Mouse (Mus musculus) left cerebral cortex, postnatal 36 days (tissue): ENCODE data around the gene Lrrc57. TPM values are rescaled to one million over a fixed set of nuclear protein-coding genes. Genes with fewer than 3 reads are reported as not detected.
"Not testable (repeated sequence)": the region's sequence is repeated elsewhere in the genome, so short reads cannot be mapped to it uniquely, and the experiment has no call there.

Source experiments
- DNase-seq, 2 experiments: peaks; one replicate each; pipeline ENCODE4 v3.0.0; 2021 to 2022; ENCODE audit warnings: low spot score in 2 of 2, mixed read lengths in 1 of 2
- intact Hi-C: fragments of 180-260 bp; cut with DNase I; formaldehyde crosslinking; loops from one replicate; pipeline ENCODE4 v1.15.1; 2025
- total RNA-seq, 2 experiments: library from RNA; stranded (reverse); gene quantifications; 2 replicates each; pipeline ENCODE4 v1.2.3; 2021

Lrrc57 gene
- total RNA-seq, 2 experiments from 2014 or later = 34.5 to 44.9 TPM

DNA sequence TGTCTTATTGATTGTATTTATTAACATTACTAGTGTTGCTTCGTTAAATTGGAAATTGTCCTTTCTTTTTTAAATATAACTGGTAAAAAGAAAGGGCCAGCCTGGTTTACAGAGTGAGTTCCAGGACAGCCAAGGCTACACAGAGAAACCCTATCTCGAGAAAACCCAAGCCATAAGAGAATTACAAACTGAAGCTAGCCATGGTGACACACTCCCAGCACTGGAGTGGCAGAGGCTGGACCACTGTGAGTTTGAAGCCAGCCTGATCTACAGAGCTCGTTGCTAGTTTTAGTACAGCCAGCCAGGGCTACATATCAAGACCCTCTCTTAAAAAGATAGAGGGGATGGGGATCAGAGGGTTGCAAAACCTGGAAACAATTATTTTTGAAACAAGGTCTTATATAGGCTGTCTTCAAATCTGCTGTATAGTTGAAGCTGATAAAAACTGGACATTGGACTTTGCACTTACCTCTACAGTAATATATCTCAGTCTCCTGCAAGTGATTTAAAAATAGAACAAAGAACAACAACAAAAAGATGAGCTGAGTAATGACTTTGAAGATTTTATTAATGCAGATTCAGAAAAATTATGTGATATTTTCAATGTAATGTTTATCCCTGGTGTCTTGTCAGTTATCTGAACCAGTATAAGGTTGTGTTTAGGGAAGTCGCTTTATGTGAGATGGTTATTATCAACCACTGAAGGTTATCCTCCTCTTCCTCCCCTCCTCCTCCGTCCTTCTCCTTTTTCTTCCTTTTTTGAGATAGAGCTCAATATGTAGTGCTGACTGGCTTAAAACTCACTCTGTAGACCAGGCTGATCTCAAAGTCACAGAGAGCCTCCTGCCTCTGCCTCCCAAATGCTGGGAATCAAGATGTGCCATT lies 7.2 kb upstream of the Lrrc57 start:
- no peak for DNase-seq
- intact Hi-C loops = no loop called here

DNA sequence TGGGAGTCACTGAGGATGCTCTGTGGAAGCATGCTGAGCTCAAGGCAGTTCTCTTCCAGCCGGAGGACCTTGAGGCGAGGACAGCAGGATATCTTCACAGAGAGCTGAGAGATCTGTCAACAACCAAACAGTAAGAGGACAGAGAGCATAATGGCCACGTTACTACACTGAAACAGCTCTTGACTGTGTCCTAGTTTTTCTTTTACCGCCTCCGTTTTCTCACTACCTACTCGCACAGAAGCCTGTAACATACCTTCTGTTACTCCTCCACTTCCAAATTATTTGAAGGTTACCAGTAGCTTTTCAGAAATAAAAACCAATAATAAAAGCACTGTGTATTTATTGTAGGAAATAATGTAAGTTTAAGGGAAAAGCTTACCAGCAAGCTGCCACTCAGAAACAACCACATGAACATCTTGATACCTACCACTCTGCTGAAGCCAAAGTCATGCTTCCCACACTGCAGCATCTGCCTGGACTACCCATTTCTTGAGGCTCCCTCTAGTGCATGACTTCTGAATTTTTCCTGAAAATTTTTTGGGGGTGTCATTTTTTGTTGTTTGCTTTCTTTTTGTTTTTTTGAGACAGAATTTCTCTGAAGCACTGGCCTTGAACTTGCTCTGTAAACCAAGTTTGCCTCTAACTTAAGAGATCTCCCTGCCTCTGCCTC lies 3.2 kb downstream of the Lrrc57 start:
- intact Hi-C loops = loop anchor here (2.0 to 5.0 kb wide), 2 partner anchors 17 to 64 kb away; no protein-coding TSS in a partner anchor
- peak; percentile 16 to 33 for DNase-seq

GRCm38 (mm10) chr2:120599506-120599905 lies 9.8 kb downstream of the Lrrc57 start:
- no peak for DNase-seq
- intact Hi-C loops = no loop called here

- intact Hi-C loops = no loop called here
- DNase-seq = peak; percentile 15
These were observed 11.6 kb downstream of the Lrrc57 start for GRCm38 (mm10) chr2:120597734-120598133.

- DNase-seq = no peak
- intact Hi-C loops = no loop called here
These were observed 17.1 kb downstream of the Lrrc57 start for GRCm38 (mm10) chr2:120592227-120592626.

DNA sequence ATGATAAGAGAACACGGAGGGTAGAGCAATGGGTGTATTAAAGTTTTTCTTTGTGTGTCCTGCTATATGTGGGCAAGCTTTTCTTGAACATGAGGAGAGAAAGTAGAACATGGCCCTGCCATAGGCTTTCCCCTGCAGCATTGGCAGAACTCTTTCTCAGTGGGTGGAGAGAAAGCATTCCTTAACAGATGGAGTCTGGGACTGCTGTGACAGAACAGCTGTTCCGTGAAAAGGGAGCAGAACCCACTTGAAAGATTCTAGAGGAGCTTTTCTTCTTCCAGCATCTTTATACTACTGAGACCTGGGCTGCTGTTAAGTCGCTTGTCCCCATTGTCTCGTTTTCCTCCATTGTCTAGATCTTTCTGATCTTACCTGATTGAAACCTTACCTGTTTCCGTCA lies 19.6 kb downstream of the Lrrc57 start:
- peak; percentile 70 to 75 for DNase-seq
- intact Hi-C loops = loop anchor here (2.0 to 5.0 kb wide), 2 partner anchors 17 to 47 kb away; no protein-coding TSS in a partner anchor

DNA sequence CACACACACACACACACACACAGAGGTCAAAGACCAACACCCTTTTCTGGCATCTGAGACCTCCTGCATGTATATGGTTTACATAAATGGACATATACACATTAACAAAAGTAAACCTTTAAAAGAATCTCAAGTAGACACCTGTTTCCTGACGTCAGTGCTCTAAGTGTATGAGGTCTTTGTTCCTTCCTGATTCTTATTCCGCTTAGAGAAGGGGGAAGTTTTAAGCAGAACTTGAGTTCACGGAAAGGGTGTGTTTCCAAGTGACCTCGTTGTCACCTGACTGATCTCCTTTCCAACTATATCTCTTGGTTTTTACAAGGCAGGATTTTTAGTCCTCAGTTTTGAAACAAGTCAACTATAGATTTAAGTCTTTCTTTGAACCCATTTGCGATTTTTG lies 31.0 kb downstream of the Lrrc57 start:
- DNase-seq = no peak
- intact Hi-C loops = no loop called here

DNA sequence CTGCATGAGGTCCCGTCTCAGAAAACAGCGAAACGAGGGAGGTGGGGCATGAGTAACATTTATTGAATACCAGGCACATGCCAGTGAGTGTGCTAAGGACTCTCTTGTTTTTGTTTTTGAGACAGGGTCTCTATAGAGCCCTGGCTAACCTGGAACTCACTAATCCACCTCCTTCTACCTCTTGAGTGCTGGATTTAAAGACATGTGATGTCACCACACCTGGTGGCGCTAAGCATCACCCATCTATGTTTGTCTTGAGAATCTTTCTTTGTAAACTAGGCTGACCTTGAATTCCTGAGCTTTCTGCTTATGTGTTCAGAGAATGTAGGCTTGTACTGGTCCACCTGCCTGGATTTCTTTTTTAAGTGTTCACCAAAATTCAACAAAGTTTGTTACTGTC lies 31.5 kb downstream of the Lrrc57 start:
- no peak for DNase-seq
- intact Hi-C loops = no loop called here

DNA sequence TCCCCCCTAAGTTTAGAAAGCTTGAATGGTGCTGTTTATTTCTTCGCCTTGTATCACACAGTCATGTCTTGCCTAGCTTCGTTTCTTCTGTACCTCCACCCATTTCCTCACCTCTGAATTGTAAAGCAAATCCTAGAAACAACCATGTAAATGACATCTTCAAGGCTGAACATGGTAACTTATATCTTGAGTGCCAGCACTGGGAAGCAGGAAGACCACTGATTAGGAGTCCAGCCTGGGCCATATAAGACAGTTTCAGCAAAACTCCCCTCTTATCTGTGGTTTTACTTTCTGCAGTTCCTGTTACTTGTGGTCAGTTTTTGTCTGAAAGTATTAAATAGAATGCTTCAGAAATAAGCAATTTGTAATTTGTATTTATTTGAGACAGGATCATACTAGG lies 33.3 kb downstream of the Lrrc57 start:
- intact Hi-C loops = no loop called here
- DNase-seq = no peak

- no peak for DNase-seq
- intact Hi-C loops = no loop called here
These were observed 34.2 kb downstream of the Lrrc57 start for GRCm38 (mm10) chr2:120575121-120575520.

- intact Hi-C loops, DNase-seq: not testable (repeated sequence)
These were observed 37.2 kb downstream of the Lrrc57 start for GRCm38 (mm10) chr2:120572161-120572560.

- intact Hi-C loops = no loop called here
- DNase-seq = no peak
These were observed 38.2 kb downstream of the Lrrc57 start for GRCm38 (mm10) chr2:120571081-120571480.

- DNase-seq = no peak
- intact Hi-C loops = no loop called here
These were observed 41.5 kb downstream of the Lrrc57 start for GRCm38 (mm10) chr2:120567798-120568320.

- intact Hi-C loops = no loop called here
- peak; percentile 94 to 98 for DNase-seq
These were observed 42.2 kb downstream of the Lrrc57 start, which contains the start of gene Snap23 for GRCm38 (mm10) chr2:120566886-120567797. Gene Snap23 (plus strand): TSS chr2:120567671.

- no peak for DNase-seq
- intact Hi-C loops = no loop called here
These were observed 44.0 kb downstream of the Lrrc57 start for GRCm38 (mm10) chr2:120565363-120565762.

GRCm38 (mm10) chr2:120564548-120565188 lies 44.7 kb downstream of the Lrrc57 start:
- DNase-seq, intact Hi-C loops: not testable (repeated sequence)

- DNase-seq = peak; percentile 88
- intact Hi-C loops = no loop called here
These were observed 45.9 kb downstream of the Lrrc57 start, which contains the start of gene Zfp106 for GRCm38 (mm10) chr2:120563235-120563990. Gene Zfp106 (minus strand): TSS chr2:120563843.

GRCm38 (mm10) chr2:120562859-120563234 lies 46.5 kb downstream of the Lrrc57 start:
- intact Hi-C loops = no loop called here
- no peak for DNase-seq
